Mouse (Mus musculus) erythroblast, embryonic 14.5 days (primary cell): ENCODE data around the gene Hmgxb4.

ENCODE experiments used
- GATA1 ChIP-seq: IDR thresholded peaks from 2 replicates; pipeline ENCODE4 v1.6.1; 2012; ENCODE audit warnings: low read length, inconsistent platforms, mixed read lengths
- TAL1 ChIP-seq: IDR thresholded peaks from 3 replicates; pipeline ENCODE4 v1.6.1; 2012; ENCODE audit warnings: low read length, inconsistent platforms, mixed read lengths

- TF ChIP-seq GATA1, result no peak
- TF ChIP-seq TAL1, result no peak
Measured at GRCm38 (mm10) chr8:74971636-74972035, 21.5 kb upstream of the Hmgxb4 start.
